Mouse (Mus musculus) intestine, postnatal 0 days (tissue): ENCODE measurements around the gene Gm7271. TPM values are rescaled to one million over a fixed set of nuclear protein-coding genes. Genes with fewer than 3 reads are reported as not detected.

Experiments
- ATAC-seq: fragments of 200-750 bp; cut with Nextera tagmentation; 2 replicates; pipeline ENCODE4 v1.8.0; 2017; ENCODE audit warnings: mild to moderate bottlenecking, moderate TSS enrichment, moderate library complexity
- H3K27ac ChIP-seq: fragments of 300-500 bp; sonication (generic); 2 replicates; pipeline ENCODE4 v1.5.1; 2014; ENCODE audit warnings: mild to moderate bottlenecking, low read depth, low read length, moderate library complexity
- H3K27me3 ChIP-seq: fragments of 300-500 bp; sonication (generic); replicated peaks from 2 replicates; pipeline ENCODE4 v1.6.1; 2014; ENCODE audit warnings: low read length, mixed read lengths; ENCODE audit not compliant: control insufficient read depth, insufficient read depth
- H3K36me3 ChIP-seq: fragments of 300-500 bp; sonication (generic); 2 replicates; pipeline ENCODE4 v1.6.1; 2014; ENCODE audit warnings: mild to moderate bottlenecking, moderate library complexity; ENCODE audit not compliant: control insufficient read depth, insufficient read depth
- H3K4me1 ChIP-seq: fragments of 300-500 bp; sonication (generic); replicated peaks from 2 replicates; pipeline ENCODE4 v1.6.1; 2014; ENCODE audit warnings: antibody characterized with exemption, low read length, mixed read lengths; ENCODE audit not compliant: control insufficient read depth, insufficient read depth
- H3K4me2 ChIP-seq: fragments of 300-500 bp; sonication (generic); replicated peaks from 2 replicates; pipeline ENCODE4 v1.6.1; 2014; ENCODE audit warnings: low read depth, mild to moderate bottlenecking, moderate library complexity
- H3K4me3 ChIP-seq: fragments of 300-500 bp; sonication (generic); 2 replicates; pipeline ENCODE4 v1.5.1; 2014; ENCODE audit warnings: low read depth, low read length
- H3K9ac ChIP-seq: fragments of 300-500 bp; sonication (generic); 2 replicates; pipeline ENCODE4 v1.6.1; 2014; ENCODE audit warnings: mild to moderate bottlenecking, low read depth, low read length
- H3K9me3 ChIP-seq: fragments of 300-500 bp; sonication (generic); 2 replicates; pipeline ENCODE4 v1.6.1; 2016; ENCODE audit warnings: mixed run types; ENCODE audit not compliant: control insufficient read depth
- CTCF ChIP-seq: sonication (generic); IDR thresholded peaks from 2 replicates; pipeline ENCODE4 v1.5.1; 2016; ENCODE audit warnings: low read depth, mild to moderate bottlenecking, control low read depth, antibody characterized with exemption, moderate library complexity
- WGBS: fragments of 180-500 bp; shearing (Covaris S2); extraction: QIAGEN DNeasy Blood & Tissue Kit; methylation state at CpG from one replicate; pipeline ENCODE4 v1.1.7; 2014; 5-methylcytosine and 5-hydroxymethylcytosine counted together
- polyA plus RNA-seq: library from polyadenylated mRNA; unstranded; fragments of >200 nt; fragmentation: Nextera tagmentation; extraction: Ambion mirVana; gene quantifications from 2 replicates; pipeline ENCODE4 v1.2.1, GENCODE M21; 2015

Gene Gm7271
- polyA plus RNA-seq, 1 experiment from 2014 or later, result not detected

DNA sequence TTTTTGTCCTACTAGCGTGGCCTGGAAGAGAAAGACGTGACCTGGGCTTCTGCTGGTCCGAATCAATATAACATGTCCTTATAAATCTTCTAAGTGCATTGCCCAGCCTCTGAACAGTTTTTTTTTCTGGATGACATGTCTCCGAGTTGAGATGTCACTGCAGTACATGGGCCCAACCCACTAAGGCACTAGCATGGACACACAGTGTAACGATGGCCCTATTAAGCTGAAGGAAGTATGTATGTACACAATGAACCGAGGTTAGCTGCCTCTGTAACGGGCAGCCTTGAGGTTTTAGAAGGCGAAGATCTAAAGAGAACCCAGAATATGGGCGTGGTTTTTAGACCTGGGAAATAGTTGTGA lies 45.8 kb downstream of the Gm7271 start:
- no peak for TF ChIP-seq CTCF
- peak; percentile 32; the same call in 1 of the 2 replicates for ATAC-seq
- 5% methylated on average over 9 of the region's 9 CpGs for WGBS

DNA sequence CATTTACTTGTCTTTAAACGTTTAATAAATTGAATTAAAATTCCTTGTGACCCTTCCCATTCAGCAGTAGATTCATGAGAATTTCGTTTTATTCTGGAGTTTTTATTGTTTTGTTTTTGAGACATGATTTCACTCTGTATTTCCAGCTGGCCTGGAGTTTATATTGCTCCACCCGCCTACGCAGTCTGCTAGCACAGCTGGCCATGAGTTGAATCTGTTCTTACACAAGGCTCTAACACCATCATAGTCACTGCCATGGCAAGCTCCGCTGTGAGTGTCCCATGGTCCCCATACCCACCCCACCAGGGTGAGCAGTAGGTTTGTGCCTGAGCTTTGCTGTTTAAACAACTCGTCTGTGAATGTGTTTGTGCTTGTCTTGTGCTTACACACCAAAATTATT lies 49.3 kb downstream of the Gm7271 start:
- Histone ChIP-seq H3K27me3 (no peaks in the 10 kb centered on the region), H3K9ac (no peak overlapping the region), H3K27ac (no peak overlapping the region), H3K4me1 (0 out of 2 replicates have a peak, but pooled peaks cover 6% of the 10 kb centered on the region), H3K4me3 (no peak overlapping the region), H3K36me3 (peaks cover 34% of the 10 kb centered on the region), H3K4me2 (no peak overlapping the region), H3K9me3 (no peaks in the 10 kb centered on the region)
- 86% methylated on average over 6 of the region's 6 CpGs for WGBS
- TF ChIP-seq CTCF, result no peak
- ATAC-seq, result no peak

More for the DNA sequence above, 45.8 kb downstream of the Gm7271 start:
- Histone ChIP-seq H3K27me3 (no peaks in the 10 kb centered on the region), H3K9me3 (no peaks in the 10 kb centered on the region), H3K4me2 (peak overlapping the region; percentile 79), H3K36me3 (peaks cover 7% of the 10 kb centered on the region; the same call in 1 of the 2 replicates), H3K4me3 (peak overlapping the region; percentile 89), H3K27ac (peak overlapping the region; percentile 86), H3K4me1 (0 out of 2 replicates have a peak, but pooled peaks cover 6% of the 10 kb centered on the region), H3K9ac (peak overlapping the region; percentile 78)

DNA sequence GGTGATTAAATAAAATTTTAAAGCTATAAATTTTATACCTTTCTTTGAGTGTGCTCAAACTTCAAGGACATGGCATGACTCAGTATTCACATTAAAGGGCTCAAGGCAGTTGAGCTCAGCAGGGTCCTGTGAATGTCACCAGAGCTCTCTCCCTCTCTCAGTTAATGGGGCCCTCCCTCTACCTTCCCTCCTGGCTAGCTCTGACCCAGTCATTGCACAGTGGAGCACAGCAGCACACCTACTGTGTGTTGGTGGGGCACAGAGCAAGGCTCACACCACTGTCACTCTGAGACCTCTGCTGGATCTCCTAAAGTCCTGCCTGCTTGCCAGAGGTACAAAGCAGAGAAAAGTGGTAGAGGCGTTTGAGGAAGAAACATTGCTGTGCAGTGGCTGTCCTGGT lies 52.4 kb downstream of the Gm7271 start:
- TF ChIP-seq CTCF, result no peak
- no peak for ATAC-seq
- no peaks in the 10 kb centered on the region for H3K9me3 ChIP-seq
- H3K27me3 ChIP-seq, result no peaks in the 10 kb centered on the region
- H3K4me2 ChIP-seq, result no peak overlapping the region
- H3K4me1 ChIP-seq, result no peaks in the 10 kb centered on the region
- WGBS, result 88% methylated on average over 1 of the region's 1 CpGs
- H3K4me3 ChIP-seq, result no peak overlapping the region
- H3K9ac ChIP-seq, result no peak overlapping the region
- H3K36me3 ChIP-seq, result peaks cover 45% of the 10 kb centered on the region
- no peak overlapping the region for H3K27ac ChIP-seq

DNA sequence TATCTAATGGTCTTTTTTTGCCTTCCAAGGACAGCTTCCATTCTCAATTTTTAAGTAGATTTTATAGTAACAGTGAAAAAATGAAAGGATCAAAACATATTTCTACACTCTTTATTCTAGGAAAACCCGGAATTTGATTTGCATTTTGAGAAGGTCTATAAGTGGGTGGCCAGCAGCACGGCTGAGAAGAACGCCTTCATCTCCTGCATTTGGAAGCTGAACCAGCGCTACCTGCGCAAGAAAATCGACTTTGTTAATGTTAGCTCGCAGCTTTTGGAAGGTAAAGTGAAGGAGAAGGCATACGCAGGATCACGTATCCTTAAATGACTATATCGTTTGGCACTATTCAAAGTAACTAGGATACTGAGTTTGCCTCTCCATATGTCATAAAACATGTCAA lies 53.7 kb downstream of the Gm7271 start:
- no peak for ATAC-seq
- Histone ChIP-seq H3K9me3 (no peaks in the 10 kb centered on the region), H3K27me3 (no peaks in the 10 kb centered on the region), H3K4me2 (no peak overlapping the region), H3K27ac (no peak overlapping the region), H3K9ac (no peak overlapping the region), H3K4me3 (no peak overlapping the region), H3K36me3 (peaks cover 55% of the 10 kb centered on the region), H3K4me1 (no peaks in the 10 kb centered on the region)
- WGBS, result 95% methylated on average over 10 of the region's 10 CpGs
- TF ChIP-seq CTCF, result no peak

DNA sequence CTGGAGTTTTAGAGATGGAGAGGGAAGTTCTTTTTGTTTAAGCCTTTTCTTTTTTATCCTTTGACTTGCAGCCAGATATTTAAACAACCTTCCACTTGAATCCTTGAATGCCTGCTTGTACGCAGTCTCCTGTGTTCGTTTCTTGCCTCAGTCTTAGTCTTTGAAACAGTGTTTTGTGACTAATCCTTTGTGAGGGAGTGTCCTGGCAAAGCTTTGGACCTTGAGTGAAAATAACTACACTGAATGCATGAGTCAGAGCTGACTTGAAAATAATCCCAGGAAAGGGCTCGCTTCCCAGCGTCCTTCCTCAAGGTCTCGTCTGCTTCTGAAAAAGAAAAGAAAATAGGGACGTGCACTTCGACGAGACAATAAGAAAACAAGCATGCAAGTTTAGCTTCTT lies 56.3 kb downstream of the Gm7271 start:
- no peak for TF ChIP-seq CTCF
- H3K9ac ChIP-seq, result no peak overlapping the region
- H3K4me1 ChIP-seq, result no peaks in the 10 kb centered on the region
- H3K4me3 ChIP-seq, result no peak overlapping the region
- no peak overlapping the region for H3K4me2 ChIP-seq
- no peak for ATAC-seq
- H3K36me3 ChIP-seq, result peaks cover 69% of the 10 kb centered on the region
- H3K27ac ChIP-seq, result no peak overlapping the region
- no peaks in the 10 kb centered on the region for H3K27me3 ChIP-seq
- H3K9me3 ChIP-seq, result no peaks in the 10 kb centered on the region
- WGBS, result 75% methylated on average over 8 of the region's 8 CpGs

DNA sequence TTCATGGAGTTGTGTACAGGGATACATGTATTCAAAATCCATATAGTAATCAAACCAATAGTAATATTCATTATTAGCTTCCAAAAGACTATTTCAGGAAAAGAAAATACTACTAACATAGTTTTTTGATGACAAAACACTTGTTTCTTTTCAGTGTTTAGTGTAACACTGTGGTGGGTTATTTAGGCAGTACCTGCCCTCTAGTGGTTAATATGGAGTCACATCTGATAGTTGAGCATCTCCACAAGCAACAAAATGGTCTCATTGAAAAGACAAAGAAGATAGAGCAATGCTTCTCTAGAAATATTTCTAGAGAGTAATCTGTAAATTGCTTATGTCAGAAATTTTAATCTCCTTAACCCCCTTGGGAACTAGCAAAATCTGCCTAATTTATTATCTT lies 57.0 kb downstream of the Gm7271 start:
- Histone ChIP-seq H3K4me1 (no peaks in the 10 kb centered on the region), H3K4me2 (no peak overlapping the region), H3K4me3 (no peak overlapping the region), H3K9ac (no peak overlapping the region), H3K27me3 (no peaks in the 10 kb centered on the region), H3K36me3 (peaks cover 65% of the 10 kb centered on the region), H3K9me3 (no peaks in the 10 kb centered on the region), H3K27ac (no peak overlapping the region)
- no peak for ATAC-seq
- TF ChIP-seq CTCF, result peak; percentile 71

DNA sequence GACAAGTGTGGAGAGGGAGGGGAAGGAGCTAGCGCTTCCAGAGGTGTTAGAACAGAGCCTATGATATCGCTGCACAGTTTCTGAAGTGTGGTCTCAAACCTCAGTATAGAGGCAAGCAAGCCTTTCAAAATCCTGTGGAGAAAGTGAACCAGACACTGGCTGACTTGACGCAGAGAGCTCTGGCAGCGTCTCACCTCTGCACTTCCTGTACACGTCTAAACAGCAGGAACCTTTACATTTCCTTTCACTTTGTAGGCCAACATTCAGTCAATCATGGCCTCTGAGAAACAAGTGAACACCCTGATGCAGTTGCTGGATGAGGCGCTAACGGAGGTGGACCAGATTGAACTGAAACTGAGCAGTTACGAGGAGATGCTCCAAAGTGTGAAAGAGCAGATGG lies 59.4 kb downstream of the Gm7271 start:
- Histone ChIP-seq H3K9ac (no peak overlapping the region), H3K4me1 (no peaks in the 10 kb centered on the region), H3K36me3 (peaks cover 48% of the 10 kb centered on the region), H3K4me2 (no peak overlapping the region), H3K27ac (no peak overlapping the region), H3K27me3 (no peaks in the 10 kb centered on the region), H3K4me3 (no peak overlapping the region), H3K9me3 (no peaks in the 10 kb centered on the region)
- TF ChIP-seq CTCF, result no peak
- ATAC-seq, result no peak
- 94% methylated on average over 8 of the region's 8 CpGs for WGBS
